Mouse (Mus musculus) 416B (cell line): ENCODE data around the gene Gm4027.
"Not testable (repeated sequence)": the region's sequence is repeated elsewhere in the genome, so short reads cannot be mapped to it uniquely, and the experiment has no call there.

ENCODE experiments used
- DNase-seq: peaks from one replicate; pipeline ENCODE4 v3.0.0; 2011; ENCODE audit warnings: low read depth

Gm4027 gene

GRCm38 (mm10) chr12:87618569-87618968 lies at the start of gene Gm4027:
Gene Gm4027 (plus strand): TSS chr12:87618869.
- not testable (repeated sequence) for DNase-seq

GRCm38 (mm10) chr12:87601388-87601787 lies 17.3 kb upstream of the Gm4027 start:
- not testable (repeated sequence) for DNase-seq

GRCm38 (mm10) chr12:87602388-87602787 lies 16.3 kb upstream of the Gm4027 start, which contains the start of gene Oog1:
Gene Oog1 (plus strand): TSS chr12:87602688.
- not testable (repeated sequence) for DNase-seq

- not testable (repeated sequence) for DNase-seq
These were observed 25.9 kb downstream of the Gm4027 start, which contains the start of gene Gm16381 for GRCm38 (mm10) chr12:87644520-87644919. Gene Gm16381 (minus strand): TSS chr12:87644620.

- not testable (repeated sequence) for DNase-seq
These were observed 34.4 kb downstream of the Gm4027 start for GRCm38 (mm10) chr12:87652916-87653703.
